Mouse (Mus musculus) heart, postnatal 0 days (tissue): ENCODE data around the gene C2cd4b.

Source experiments
- CTCF ChIP-seq: IDR thresholded peaks from 2 replicates; pipeline ENCODE4 v1.5.1; 2016; ENCODE audit warnings: antibody characterized with exemption, control low read depth, low read depth
- EP300 ChIP-seq: IDR thresholded peaks from 2 replicates; pipeline ENCODE4 v1.6.1; 2016; ENCODE audit warnings: antibody characterized with exemption, low read depth

DNA sequence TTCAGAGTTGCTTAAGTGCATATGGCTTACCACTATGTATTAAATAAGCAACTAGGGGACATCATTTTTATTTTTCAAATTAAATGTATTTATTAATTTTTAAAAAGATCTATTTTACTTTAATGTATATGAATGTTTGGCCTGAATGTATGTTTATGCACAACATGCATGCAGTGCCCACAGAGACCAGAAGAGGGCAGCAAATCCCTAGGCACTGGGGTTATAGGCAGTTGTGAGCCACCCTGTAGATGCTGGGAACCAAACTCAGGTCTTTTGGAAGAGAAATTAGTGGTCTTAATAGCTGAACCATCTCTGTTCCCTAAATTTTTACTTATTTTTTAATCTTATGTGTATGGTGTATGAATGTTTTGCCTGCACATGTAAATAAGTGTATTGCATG lies 24.7 kb downstream of the C2cd4b start:
- TF ChIP-seq CTCF (peak; percentile 39), EP300 (no peak)
